ENCODE assay signal across 9 mouse cellular contexts in the genomic region with DNA sequence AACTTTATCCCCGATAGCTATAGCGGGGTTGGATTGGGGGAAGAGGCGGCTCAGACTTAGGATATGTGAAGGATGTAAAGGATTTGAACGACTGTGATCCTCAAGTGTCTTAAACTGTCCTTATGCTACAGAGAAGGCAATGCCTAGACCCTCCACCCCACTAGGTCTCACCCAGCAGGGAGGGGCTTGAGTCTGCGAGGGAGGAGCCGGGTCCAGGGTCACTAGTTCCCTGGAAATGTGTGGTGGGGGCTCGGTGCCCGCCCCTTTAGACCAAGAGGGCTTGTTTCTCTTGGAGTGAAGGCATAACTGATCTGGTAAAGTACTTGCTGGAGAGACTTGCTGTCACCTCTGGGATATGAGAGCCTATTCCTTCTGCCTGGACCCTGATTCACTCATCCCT. TPM values are rescaled to one million over a fixed set of nuclear protein-coding genes. Genes with fewer than 3 reads are reported as not detected.
A peak's percentile ranks its signal among the peaks of the same experiment; 100 is the strongest.
DNase-seq lines count a peak whose midpoint lies in the region; ATAC-seq and TF ChIP-seq lines count a peak whose summit lies in the region.
"Had no signal": no experiment of that assay in that cellular context is flagged by ENCODE, and none has a peak within 500 bp of the region (broad histone marks: within the 10 kb centered on the region; RNA-seq: fewer than 3 reads in every experiment).

No protein-coding gene starts in this region.

- no peak for TF ChIP-seq CTCF in thymus, adult 2 months (IDR thresholded peaks at IDR 0.05; ENCODE audit: borderline replicate concordance, control insufficient read depth, extremely low read depth, insufficient read depth, low read length, poor library complexity)

- H3K27me3 ChIP-seq in lung, embryonic 16.5 days (ENCODE audit: control insufficient read depth, insufficient read depth, low read depth, low read length) = peaks cover 3% of the 10 kb centered on the region
- 0 out of 2 replicates have a peak, but pooled peaks cover 11% of the 10 kb centered on the region for H3K27me3 ChIP-seq in forebrain, embryonic 12.5 days
- peaks cover 42% of the 10 kb centered on the region for H3K27me3 ChIP-seq in limb, embryonic 14.5 days (ENCODE audit: control insufficient read depth, insufficient read depth, low read length)
- H3K27me3 ChIP-seq in stomach, embryonic 15.5 days (replicated peaks) = 0 out of 2 replicates have a peak, but pooled peaks cover 9% of the 10 kb centered on the region
- peaks cover 22% of the 10 kb centered on the region for H3K27me3 ChIP-seq in thymus, adult 2 months (ENCODE audit: control insufficient read depth, insufficient read depth, low read length)

- no peaks in the 10 kb centered on the region for H3K9me3 ChIP-seq in lung, embryonic 16.5 days (ENCODE audit: control insufficient read depth, low read length)
- H3K9me3 ChIP-seq in forebrain, embryonic 12.5 days = no peaks in the 10 kb centered on the region
- no peaks in the 10 kb centered on the region for H3K9me3 ChIP-seq in limb, embryonic 14.5 days (ENCODE audit: control insufficient read depth, low read length)
- H3K9me3 ChIP-seq in stomach, embryonic 15.5 days = no peaks in the 10 kb centered on the region

- peak overlapping the region; percentile 81 for H3K9ac ChIP-seq in lung, embryonic 16.5 days (ENCODE audit: low read length)
- H3K9ac ChIP-seq in forebrain, embryonic 12.5 days = peak overlapping the region; percentile 98
- peak overlapping the region; percentile 70 for H3K9ac ChIP-seq in limb, embryonic 14.5 days (ENCODE audit: low read depth, low read length, severe bottlenecking)
- H3K9ac ChIP-seq in stomach, embryonic 15.5 days = no peak overlapping the region

- H3K4me3 ChIP-seq in lung, embryonic 16.5 days (ENCODE audit: low read length) = peak overlapping the region; percentile 77
- H3K4me3 ChIP-seq in forebrain, embryonic 12.5 days (replicated peaks) = peak overlapping the region; percentile 77
- H3K4me3 ChIP-seq in limb, embryonic 14.5 days (replicated peaks; ENCODE audit: low read length) = peak overlapping the region; percentile 67
- peak overlapping the region; percentile 69 for H3K4me3 ChIP-seq in stomach, embryonic 15.5 days (replicated peaks)
- H3K4me3 ChIP-seq in thymus, adult 2 months (ENCODE audit: control insufficient read depth, insufficient read depth, low read length) = no peak overlapping the region

- peak overlapping the region; percentile 99 for H3K4me2 ChIP-seq in lung, embryonic 16.5 days (ENCODE audit: low read depth, low read length)
- H3K4me2 ChIP-seq in forebrain, embryonic 12.5 days = peak overlapping the region; percentile 67
- H3K4me2 ChIP-seq in limb, embryonic 14.5 days (replicated peaks; ENCODE audit: low read depth, low read length, severe bottlenecking) = peak overlapping the region; percentile 96
- H3K4me2 ChIP-seq in stomach, embryonic 15.5 days = peak overlapping the region; percentile 93

- H3K4me1 ChIP-seq in lung, embryonic 16.5 days (replicated peaks; ENCODE audit: control insufficient read depth, insufficient read depth, low read length) = peaks cover 12% of the 10 kb centered on the region
- peaks cover 70% of the 10 kb centered on the region for H3K4me1 ChIP-seq in forebrain, embryonic 12.5 days
- peaks cover 11% of the 10 kb centered on the region for H3K4me1 ChIP-seq in limb, embryonic 14.5 days (ENCODE audit: control insufficient read depth, insufficient read depth, low read length)
- H3K4me1 ChIP-seq in stomach, embryonic 15.5 days = peaks cover 15% of the 10 kb centered on the region
- peaks cover 13% of the 10 kb centered on the region for H3K4me1 ChIP-seq in thymus, adult 2 months (replicated peaks; ENCODE audit: control insufficient read depth, insufficient read depth, low read length)

- no peak for DNase-seq in lung, postnatal 14 days
- DNase-seq in limb, embryonic 14.5 days (ENCODE audit: low spot score) = no peak
- no peak for DNase-seq in thymus, adult 2 months
- no peak for DNase-seq in thymus, postnatal 36 days
- no peak for DNase-seq in gastrocnemius, postnatal 4 days (ENCODE audit: low spot score in 2 of 2)

- H3K27ac ChIP-seq in lung, embryonic 16.5 days (ENCODE audit: low read length) = no peak overlapping the region
- H3K27ac ChIP-seq in forebrain, embryonic 12.5 days = peak overlapping the region; percentile 96
- H3K27ac ChIP-seq in limb, embryonic 14.5 days (replicated peaks; ENCODE audit: low read depth, low read length) = no peak overlapping the region
- no peak overlapping the region for H3K27ac ChIP-seq in stomach, embryonic 15.5 days
- H3K27ac ChIP-seq in thymus, adult 2 months (ENCODE audit: control insufficient read depth, insufficient read depth, low read length) = no peak overlapping the region

- TF ChIP-seq POLR2A in limb, embryonic 14.5 days (IDR thresholded peaks at IDR 0.05; ENCODE audit: borderline replicate concordance, extremely low read depth, insufficient read depth, insufficient read length) = no peak
- TF ChIP-seq POLR2A in thymus, adult 2 months (IDR thresholded peaks at IDR 0.05; ENCODE audit: control insufficient read depth, extremely low read depth, insufficient read depth, low read length, poor library complexity) = no peak

- 2% methylated on average over 8 of the region's 8 CpGs for WGBS in lung, embryonic 16.5 days
- 0% methylated on average over 8 of the region's 8 CpGs for WGBS in forebrain, embryonic 12.5 days
- under 1% methylated on average over 8 of the region's 8 CpGs for WGBS in limb, embryonic 14.5 days
- WGBS in stomach, embryonic 15.5 days = under 1% methylated on average over 8 of the region's 8 CpGs
- WGBS in thymus, adult 2 months = 20% methylated on average over 8 of the region's 8 CpGs

- no peak for ATAC-seq in lung, embryonic 16.5 days (ENCODE audit: low read depth)
- ATAC-seq in forebrain, embryonic 12.5 days (ENCODE audit: low FRiP score) = peak; percentile 43; the same call in 1 of the 2 replicates
- ATAC-seq in limb, embryonic 14.5 days (ENCODE audit: low FRiP score, low read depth) = no peak
- ATAC-seq in stomach, embryonic 15.5 days (ENCODE audit: insufficient read depth, low FRiP score, low read depth) = no peak

- no peaks in the 10 kb centered on the region for H3K36me3 ChIP-seq in lung, embryonic 16.5 days (ENCODE audit: control insufficient read depth, insufficient read depth, low read length)
- peaks cover 38% of the 10 kb centered on the region for H3K36me3 ChIP-seq in forebrain, embryonic 12.5 days (replicated peaks)
- H3K36me3 ChIP-seq in limb, embryonic 14.5 days (ENCODE audit: control insufficient read depth, insufficient read depth, low read length) = no peaks in the 10 kb centered on the region
- no peaks in the 10 kb centered on the region for H3K36me3 ChIP-seq in stomach, embryonic 15.5 days
- H3K36me3 ChIP-seq in thymus, adult 2 months (ENCODE audit: control insufficient read depth, insufficient read depth, low read length) = no peaks in the 10 kb centered on the region

RNA-seq across cellular contexts. Expression of a gene that starts 1.4 kb away (rescaled TPM):
- polyA plus RNA-seq in lung, embryonic 16.5 days (2015; fragmentation: Nextera tagmentation; extraction: Ambion mirVana) = 0.85 and 1.3 TPM in 2 replicates
- 40.0 and 40.8 TPM in 2 replicates for polyA plus RNA-seq in forebrain, embryonic 12.5 days (2016; fragmentation: Nextera tagmentation; extraction: Ambion mirVana)
- 1.2 and 1.4 TPM in 2 replicates for polyA plus RNA-seq in limb, embryonic 14.5 days (2012; rRNA removed)
- polyA plus RNA-seq in limb, embryonic 14.5 days (2014; fragmentation: Nextera tagmentation; extraction: Ambion mirVana) = 1.0 and 1.1 TPM in 2 replicates
- 1.5 TPM in 2 replicates for polyA plus RNA-seq in stomach, embryonic 15.5 days (2015; fragmentation: Nextera tagmentation; extraction: Ambion mirVana)
- polyA plus RNA-seq in thymus, adult 2 months (2012; rRNA removed) = 0.07 and 0.13 TPM in 2 replicates
- total RNA-seq in gastrocnemius, postnatal 4 days (2021) = under 1 TPM; 0.88 to 0.91 TPM
- total RNA-seq: monocyte, adult 5-6 weeks had no signal

RNA-seq across cellular contexts. Expression of a gene that starts 41.1 kb away (rescaled TPM):
- polyA plus RNA-seq in lung, embryonic 16.5 days (2015; fragmentation: Nextera tagmentation; extraction: Ambion mirVana) = 11.0 and 11.3 TPM in 2 replicates
- polyA plus RNA-seq in forebrain, embryonic 12.5 days (2016; fragmentation: Nextera tagmentation; extraction: Ambion mirVana) = 14.1 and 14.4 TPM in 2 replicates
- 71.0 and 90.7 TPM in 2 replicates for polyA plus RNA-seq in limb, embryonic 14.5 days (2012; rRNA removed)
- 47.5 and 48.5 TPM in 2 replicates for polyA plus RNA-seq in limb, embryonic 14.5 days (2014; fragmentation: Nextera tagmentation; extraction: Ambion mirVana)
- polyA plus RNA-seq in stomach, embryonic 15.5 days (2015; fragmentation: Nextera tagmentation; extraction: Ambion mirVana) = 27.3 and 30.6 TPM in 2 replicates
- polyA plus RNA-seq in thymus, adult 2 months (2012; rRNA removed) = 8.9 and 11.7 TPM in 2 replicates
- total RNA-seq in gastrocnemius, postnatal 4 days (2021) = 100 to 1,000 TPM; 152 to 153 TPM

RNA-seq across cellular contexts. Expression of a gene that starts 52.8 kb away (rescaled TPM):
- polyA plus RNA-seq in lung, embryonic 16.5 days (2015; fragmentation: Nextera tagmentation; extraction: Ambion mirVana) = 5.7 TPM in 2 replicates
- polyA plus RNA-seq in forebrain, embryonic 12.5 days (2016; fragmentation: Nextera tagmentation; extraction: Ambion mirVana) = 5.7 and 5.9 TPM in 2 replicates
- polyA plus RNA-seq in limb, embryonic 14.5 days (2012; rRNA removed) = 7.6 and 8.3 TPM in 2 replicates
- polyA plus RNA-seq in limb, embryonic 14.5 days (2014; fragmentation: Nextera tagmentation; extraction: Ambion mirVana) = 6.5 and 7.6 TPM in 2 replicates
- 8.5 and 9.1 TPM in 2 replicates for polyA plus RNA-seq in stomach, embryonic 15.5 days (2015; fragmentation: Nextera tagmentation; extraction: Ambion mirVana)
- 9.3 and 17.1 TPM in 2 replicates for polyA plus RNA-seq in thymus, adult 2 months (2012; rRNA removed)
- total RNA-seq in gastrocnemius, postnatal 4 days (2021) = 1 to 10 TPM; 8.3 to 9.1 TPM

Comparison
In these comparisons a context has a peak if more than half of its experiments do, and no peak if none do; other contexts are left out.
1. RNA of a gene that starts 1.4 kb away (polyA plus RNA-seq): 40.0 to 40.8 TPM in forebrain, embryonic 12.5 days; 1.5 TPM in stomach, embryonic 15.5 days, 0.85 to 1.3 TPM in lung, embryonic 16.5 days, 1.0 to 1.4 TPM in limb, embryonic 14.5 days and 0.07 to 0.13 TPM in thymus, adult 2 months; every median in the first group is over 10 times any median in the second.
2. Peak in every context shown above with its lines, with median percentiles within 50 percentile points of each other: H3K4me2 ChIP-seq.